Mouse (Mus musculus) right cerebral cortex, adult 18-20 months (tissue): ENCODE results near the gene Ptn.
A peak's percentile ranks its signal among the peaks of the same experiment; 100 is the strongest.

Source experiments
- DNase-seq: peaks from one replicate; pipeline ENCODE4 v3.0.0; 2022; ENCODE audit warnings: mixed read lengths

The Ptn gene

DNA sequence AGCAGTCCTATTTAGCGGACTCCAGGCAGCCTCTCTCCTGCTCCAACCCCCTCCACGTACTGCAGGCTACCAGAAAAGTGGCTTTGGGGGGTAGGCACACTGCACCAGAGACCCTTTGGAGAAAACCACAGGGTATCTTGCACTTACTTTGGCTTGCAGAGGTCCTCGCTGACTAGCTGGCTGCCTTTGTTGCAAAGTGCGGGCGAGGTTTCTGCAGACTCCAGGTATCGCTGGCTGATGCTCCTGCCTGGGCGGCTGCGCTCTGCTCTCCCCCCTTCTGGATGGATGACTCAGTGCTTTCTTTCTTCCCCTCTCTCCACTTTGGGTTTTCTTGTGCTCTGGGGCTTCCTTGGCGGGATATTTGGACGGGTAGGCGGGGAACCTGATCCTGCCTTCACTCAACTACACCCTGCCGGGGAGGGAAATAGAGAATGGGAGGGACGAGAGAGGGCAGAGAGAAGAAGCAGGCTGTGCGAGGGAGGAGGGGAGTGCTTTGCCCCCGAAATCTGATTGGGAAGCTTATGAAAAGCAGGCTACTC lies at the start of gene Ptn:
TSS of gene Ptn (minus strand) at position 474 of the 539 bp plus-strand sequence.
- peak; percentile 90 for DNase-seq

DNA sequence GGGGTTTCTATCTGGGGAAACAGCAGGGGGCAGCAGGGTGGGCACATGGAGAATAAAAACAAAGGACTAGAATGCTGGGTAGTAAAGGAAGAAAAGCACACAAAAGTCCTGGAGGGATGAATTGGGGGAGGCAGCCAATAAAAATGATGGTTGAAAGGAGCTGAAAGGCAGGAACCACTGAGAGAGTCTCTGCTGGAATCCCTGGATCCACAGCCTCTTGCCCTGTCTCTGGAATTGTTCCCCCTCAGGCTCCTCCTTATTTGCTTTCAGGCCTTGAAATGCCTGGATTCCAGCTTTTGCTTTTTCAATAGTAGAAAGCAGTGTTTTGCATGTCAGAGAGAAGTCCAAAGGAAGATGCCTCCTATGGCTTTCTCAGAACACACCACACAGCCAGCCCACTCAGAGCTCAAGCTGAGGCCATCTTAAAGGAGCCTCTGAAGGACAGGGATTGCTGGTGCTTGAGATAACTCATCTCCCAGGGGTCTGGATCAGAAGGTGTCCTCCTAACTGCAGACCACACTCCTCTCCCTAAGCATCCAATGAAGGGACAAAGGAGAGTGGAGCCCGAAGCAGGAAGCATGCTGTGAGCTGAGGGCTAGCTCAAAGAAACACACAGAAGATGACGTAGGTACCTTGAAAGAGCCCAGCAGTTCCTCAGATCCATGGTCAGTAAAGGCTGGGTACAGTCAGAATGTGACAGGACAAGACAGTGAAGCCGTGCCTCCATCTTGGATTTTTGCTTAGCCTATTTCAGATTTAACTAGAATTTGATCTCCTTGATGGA lies 48.4 kb upstream of the Ptn start:
- DNase-seq = no peak

- no peak for DNase-seq
These were observed 47.7 kb upstream of the Ptn start for GRCm38 (mm10) chr6:36857627-36858257.

GRCm38 (mm10) chr6:36850422-36851129 lies 40.6 kb upstream of the Ptn start:
- DNase-seq = peak; percentile 90

DNA sequence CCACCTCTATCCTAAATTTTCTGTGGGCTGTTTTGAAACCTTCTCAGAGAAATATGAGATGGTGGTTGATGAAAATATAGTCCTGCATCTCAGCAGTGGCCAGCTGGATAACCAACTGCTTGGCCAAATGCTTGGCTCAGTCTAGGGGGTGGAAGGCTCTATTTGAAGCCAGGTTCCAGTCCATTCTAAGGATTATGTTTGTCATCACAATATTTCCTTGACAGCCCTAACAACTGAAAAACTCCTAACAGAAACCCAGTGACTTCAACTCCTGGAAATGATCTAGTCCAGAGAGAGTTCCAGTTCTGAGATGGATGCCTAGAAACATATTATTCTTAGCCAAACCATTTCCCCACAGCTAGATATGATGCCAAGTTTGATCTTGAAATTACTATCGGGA lies 35.3 kb upstream of the Ptn start:
- DNase-seq = no peak

GRCm38 (mm10) chr6:36844258-36844657 lies 34.2 kb upstream of the Ptn start:
- peak; percentile 29 for DNase-seq

DNA sequence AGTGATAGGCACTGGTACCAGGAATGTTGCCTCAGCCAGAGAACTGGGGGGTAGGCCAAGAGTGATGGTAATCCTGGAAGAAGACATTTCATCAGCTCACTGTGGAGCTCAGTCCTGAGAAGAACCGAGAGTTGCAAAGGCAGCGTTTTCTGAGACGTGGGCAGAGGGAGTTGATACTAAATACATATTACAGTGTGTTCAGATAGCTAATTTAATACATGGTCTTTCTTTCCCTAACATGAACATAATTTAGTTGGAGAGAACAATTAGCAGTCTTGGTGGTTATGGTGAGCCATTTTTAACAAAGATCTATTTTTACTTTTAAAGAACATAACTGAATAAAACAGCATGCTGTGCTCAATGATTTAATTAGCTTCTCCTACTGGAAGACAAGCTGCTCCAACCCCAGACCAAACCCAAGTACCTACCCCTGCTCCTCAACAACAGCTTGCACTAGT lies 33.0 kb upstream of the Ptn start:
- peak; percentile 68 for DNase-seq

- DNase-seq = no peak
These were observed 32.3 kb upstream of the Ptn start for GRCm38 (mm10) chr6:36842101-36842922.

- DNase-seq = no peak
These were observed 31.7 kb upstream of the Ptn start for GRCm38 (mm10) chr6:36841701-36842100.

DNA sequence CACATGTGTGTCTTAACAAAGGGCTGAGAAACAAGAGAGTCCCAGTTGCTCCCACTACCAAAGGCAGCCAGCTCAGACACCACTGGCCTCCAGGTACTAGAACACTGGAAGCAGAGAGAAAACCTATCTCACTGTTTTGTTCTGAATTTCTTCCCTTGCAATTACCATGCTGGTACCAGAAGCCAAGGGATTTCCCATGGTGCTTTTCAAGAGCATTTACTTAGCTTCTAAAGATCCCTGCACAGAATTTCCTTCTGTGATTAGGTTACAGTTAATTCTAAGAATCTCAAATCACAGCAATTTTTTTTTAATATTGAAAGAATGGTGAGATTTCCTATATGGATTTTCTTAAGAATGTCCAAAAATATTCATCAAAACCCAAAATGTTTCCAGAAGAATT lies 31.2 kb upstream of the Ptn start:
- no peak for DNase-seq

- no peak for DNase-seq
These were observed 28.7 kb upstream of the Ptn start for GRCm38 (mm10) chr6:36838747-36839146.

DNA sequence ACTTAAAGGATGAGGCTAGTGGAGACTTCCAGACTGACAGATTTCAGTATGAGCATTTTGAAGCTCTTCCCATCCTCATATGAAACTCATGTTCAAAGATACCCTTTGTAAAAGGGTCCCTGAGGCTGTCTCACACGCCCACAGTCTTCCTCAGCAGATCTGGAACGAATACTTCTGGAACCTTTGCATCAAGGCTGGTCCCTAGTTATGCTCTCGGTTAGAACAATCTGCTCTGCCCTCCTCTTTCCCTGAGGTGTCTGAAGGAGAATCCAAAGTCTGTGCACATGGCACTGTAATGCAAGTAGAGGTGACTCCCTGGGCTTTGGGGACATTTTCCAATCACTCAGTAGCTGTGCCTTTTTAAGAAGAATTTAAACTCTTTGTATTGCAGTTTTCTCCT lies 25.3 kb upstream of the Ptn start:
- no peak for DNase-seq

GRCm38 (mm10) chr6:36834695-36835265 lies 24.8 kb upstream of the Ptn start:
- DNase-seq = no peak

GRCm38 (mm10) chr6:36832681-36833080 lies 22.7 kb upstream of the Ptn start:
- DNase-seq = no peak

GRCm38 (mm10) chr6:36832207-36832606 lies 22.2 kb upstream of the Ptn start:
- no peak for DNase-seq

DNA sequence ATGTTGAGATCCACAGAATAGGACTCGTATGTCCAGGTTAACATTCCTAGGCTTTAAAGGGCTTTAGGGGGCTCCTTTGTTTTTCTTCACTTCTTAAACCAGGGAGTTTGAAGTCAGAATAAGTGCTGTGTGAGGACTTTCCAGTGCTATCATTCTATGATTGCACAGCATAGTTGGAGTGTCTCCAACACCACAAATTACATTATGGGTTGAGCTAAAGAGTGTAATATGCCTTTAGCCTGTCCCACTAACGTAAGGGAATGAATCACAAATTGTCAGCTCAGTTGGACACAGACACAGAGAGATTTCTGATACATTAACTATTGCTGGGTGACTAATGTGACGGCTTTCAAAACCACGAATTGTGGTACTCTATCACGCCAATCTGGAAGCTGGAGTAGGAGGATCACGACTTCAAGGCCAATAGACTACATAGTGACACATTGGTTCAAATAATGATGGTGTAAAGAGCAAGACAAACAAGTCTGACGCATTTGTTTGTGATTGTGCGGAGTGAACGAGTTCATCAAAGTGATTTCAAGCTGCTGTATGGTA lies 20.4 kb upstream of the Ptn start:
- DNase-seq = no peak

DNA sequence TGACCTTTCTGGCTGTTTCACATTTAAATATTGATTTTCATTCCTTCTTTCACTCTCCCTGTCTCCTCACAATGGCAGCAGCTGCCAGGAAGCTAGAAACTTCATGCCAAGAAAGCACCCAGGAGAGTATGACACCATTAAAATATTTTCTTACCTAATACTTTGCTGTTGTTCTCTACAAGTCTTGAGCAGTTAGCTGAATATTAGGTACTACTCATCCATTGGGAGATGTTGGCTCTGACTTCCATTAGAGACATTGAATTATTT lies 9.7 kb upstream of the Ptn start:
- DNase-seq = no peak

GRCm38 (mm10) chr6:36819019-36819783 lies 9.2 kb upstream of the Ptn start:
- peak; percentile 62 for DNase-seq

DNA sequence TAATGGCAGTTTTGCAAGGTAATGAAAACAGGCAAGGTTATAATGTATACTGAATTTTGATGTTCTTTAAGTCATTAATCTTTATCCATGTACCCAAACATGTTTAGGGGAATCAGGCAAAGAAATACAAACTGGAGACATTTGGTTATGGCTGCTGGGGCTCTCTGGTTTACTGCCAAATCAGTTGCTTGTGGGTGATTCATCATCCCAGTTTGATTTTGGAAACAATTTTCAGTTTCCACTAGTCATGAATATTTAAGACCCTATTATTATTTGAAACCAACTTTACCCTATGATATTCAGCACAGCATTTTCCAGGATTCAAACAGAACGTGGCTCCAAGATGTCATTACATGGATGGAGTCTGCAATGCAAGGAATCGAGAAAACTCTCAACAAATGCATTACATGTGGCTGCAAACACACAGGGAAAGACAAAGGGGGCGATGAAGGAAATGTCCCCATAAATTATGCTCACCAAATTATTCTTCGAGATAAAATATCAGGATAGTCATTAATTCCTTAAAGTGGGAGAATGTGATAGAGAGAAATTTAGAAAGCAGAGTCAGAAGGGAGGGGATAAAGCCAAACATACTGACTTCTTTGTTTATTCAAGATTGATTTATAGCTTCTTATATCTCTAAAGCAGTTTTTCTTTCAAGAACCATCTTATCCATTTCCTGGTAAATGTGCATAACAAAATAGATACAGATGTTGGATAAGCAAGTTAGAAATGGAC lies 8.4 kb upstream of the Ptn start:
- no peak for DNase-seq

- no peak for DNase-seq
These were observed 6.6 kb upstream of the Ptn start for GRCm38 (mm10) chr6:36816666-36817065.

- no peak for DNase-seq
These were observed 6.0 kb upstream of the Ptn start for GRCm38 (mm10) chr6:36815992-36816391.
